Mouse (Mus musculus): ENCODE results near the gene Usp45.

The Usp45 gene

GRCm38 (mm10) chr4:21789836-21790235 lies 22.9 kb downstream of the Usp45 start:
- DNase-seq (ENCODE audit: low read depth, low spot score): no peak

- no peak for DNase-seq (ENCODE audit: low read depth, low spot score)
Measured at GRCm38 (mm10) chr4:21793631-21794030, 26.7 kb downstream of the Usp45 start.

GRCm38 (mm10) chr4:21801013-21801412 lies 34.1 kb downstream of the Usp45 start:
- DNase-seq (ENCODE audit: low read depth, low spot score): no peak

GRCm38 (mm10) chr4:21801620-21802019 lies 34.7 kb downstream of the Usp45 start:
- no peak for DNase-seq (ENCODE audit: low read depth, low spot score)

GRCm38 (mm10) chr4:21807204-21807603 lies 40.2 kb downstream of the Usp45 start:
- DNase-seq (ENCODE audit: low read depth, low spot score): no peak

GRCm38 (mm10) chr4:21810608-21811007 lies 43.7 kb downstream of the Usp45 start:
- no peak for DNase-seq (ENCODE audit: low read depth, low spot score)

- no peak for DNase-seq (ENCODE audit: low read depth, low spot score)
Measured at GRCm38 (mm10) chr4:21812635-21813034, 45.7 kb downstream of the Usp45 start.

- DNase-seq (ENCODE audit: low read depth, low spot score): peak; percentile 83
Measured at GRCm38 (mm10) chr4:21814029-21814428, 47.1 kb downstream of the Usp45 start.

- no peak for DNase-seq (ENCODE audit: low read depth, low spot score)
Measured at GRCm38 (mm10) chr4:21826616-21827015, 59.7 kb downstream of the Usp45 start.

- peak; percentile 76 for DNase-seq (ENCODE audit: low read depth, low spot score)
Measured at GRCm38 (mm10) chr4:21832844-21833243, 65.9 kb downstream of the Usp45 start.

- peak; percentile 98 for DNase-seq (ENCODE audit: low read depth, low spot score)
Measured at GRCm38 (mm10) chr4:21847481-21848286, 80.7 kb downstream of the Usp45 start, which contains the start of gene Pnisr. Gene Pnisr (plus strand): TSS chr4:21847583.

- DNase-seq (ENCODE audit: low read depth, low spot score): peak; percentile 93
Measured at GRCm38 (mm10) chr4:21848287-21848630, 81.3 kb downstream of the Usp45 start.

- DNase-seq (ENCODE audit: low read depth, low spot score): no peak
Measured at GRCm38 (mm10) chr4:21857481-21857880, 90.5 kb downstream of the Usp45 start.

GRCm38 (mm10) chr4:21865226-21865625 lies 98.3 kb downstream of the Usp45 start:
- DNase-seq (ENCODE audit: low read depth, low spot score): no peak

- DNase-seq (ENCODE audit: low read depth, low spot score): no peak
Measured at GRCm38 (mm10) chr4:21878776-21879175, 111.8 kb downstream of the Usp45 start.

GRCm38 (mm10) chr4:21879565-21880220 lies 112.7 kb downstream of the Usp45 start, which contains the start of gene Coq3:
Gene Coq3 (plus strand): TSS chr4:21879673.
- DNase-seq (ENCODE audit: low read depth, low spot score): peak; percentile 85

- no peak for DNase-seq (ENCODE audit: low read depth, low spot score)
Measured at GRCm38 (mm10) chr4:21882806-21883205, 115.8 kb downstream of the Usp45 start.

GRCm38 (mm10) chr4:21885831-21886230 lies 118.9 kb downstream of the Usp45 start:
- DNase-seq (ENCODE audit: low read depth, low spot score): no peak

Measured in ES-CJ7 (cell line).